In genomic region chr13:21033176-21033575, GRCm38 (mm10) we compare ENCODE assay signal across 14 mouse cellular contexts. TPM values are rescaled to one million over a fixed set of nuclear protein-coding genes. Genes with fewer than 3 reads are reported as not detected.
DNase-seq lines count a peak whose midpoint lies in the region; ATAC-seq and TF ChIP-seq lines count a peak whose summit lies in the region.
"Had no signal": no experiment of that assay in that cellular context is flagged by ENCODE, and none has a peak within 500 bp of the region (broad histone marks: within the 10 kb centered on the region; RNA-seq: fewer than 3 reads in every experiment).

No protein-coding gene starts in this region.

- no peak for DNase-seq in kidney, postnatal 0 days (ENCODE audit: low spot score)
- no peak for DNase-seq in kidney, adult 18-20 months
- peak; percentile 91 for DNase-seq in cerebellum, adult 9-11 months
- DNase-seq in layer of hippocampus, adult 8-10 months (ENCODE audit: low spot score in 2 of 2): peak; percentile 6 to 21
- peak; percentile 60 for DNase-seq in retina, embryonic 14.5 days (ENCODE audit: low spot score)
- no peak for DNase-seq in thymus, postnatal 25 days
- DNase-seq in kidney, postnatal 25 days: no peak
- DNase-seq: lung, postnatal 10 days; spleen, adult 18-20 months had no signal

- 69% methylated on average over 3 of the region's 3 CpGs for WGBS in kidney, postnatal 0 days

- H3K4me1 ChIP-seq in kidney, postnatal 0 days (replicated peaks; ENCODE audit: insufficient read depth, low read length): no peaks in the 10 kb centered on the region
- H3K4me1 ChIP-seq: embryonic facial prominence, embryonic 12.5 days had no signal

- no peaks in the 10 kb centered on the region for H3K27me3 ChIP-seq in kidney, postnatal 0 days (ENCODE audit: insufficient read depth, low read length)
- H3K27me3 ChIP-seq: embryonic facial prominence, embryonic 12.5 days had no signal

- ATAC-seq in kidney, postnatal 0 days (replicated peaks; ENCODE audit: low FRiP score, low read depth): no peak
- ATAC-seq in megakaryocyte-erythroid progenitor cell, adult 5-6 weeks (replicated peaks; ENCODE audit: low FRiP score, low TSS enrichment, poor library complexity, severe bottlenecking): no peak
- ATAC-seq: CD4-positive, CD25-positive, alpha-beta regulatory T cell, adult 4 months had no signal

- no peak overlapping the region for H3K9ac ChIP-seq in kidney, postnatal 0 days (ENCODE audit: low read depth, low read length)
- H3K9ac ChIP-seq: embryonic facial prominence, embryonic 12.5 days had no signal

- no peak overlapping the region for H3K27ac ChIP-seq in kidney, postnatal 0 days
- H3K27ac ChIP-seq: embryonic facial prominence, embryonic 12.5 days had no signal

- peak; percentile 14; the same call in 1 of the 2 replicates for TF ChIP-seq CTCF in kidney, postnatal 0 days (IDR thresholded peaks at IDR 0.05; ENCODE audit: low read depth)

- H3K36me3 ChIP-seq in kidney, postnatal 0 days (ENCODE audit: insufficient read depth, low read length): no peaks in the 10 kb centered on the region
- H3K36me3 ChIP-seq: embryonic facial prominence, embryonic 12.5 days had no signal

- H3K9me3 ChIP-seq in kidney, postnatal 0 days (replicated peaks; ENCODE audit: low read length): no peaks in the 10 kb centered on the region
- H3K9me3 ChIP-seq: embryonic facial prominence, embryonic 12.5 days had no signal

- no peak overlapping the region for H3K4me3 ChIP-seq in kidney, postnatal 0 days (replicated peaks; ENCODE audit: low read depth, low read length)
- H3K4me3 ChIP-seq: embryonic facial prominence, embryonic 12.5 days had no signal

- no peak overlapping the region for H3K4me2 ChIP-seq in kidney, postnatal 0 days (ENCODE audit: low read length)
- H3K4me2 ChIP-seq: embryonic facial prominence, embryonic 12.5 days had no signal

RNA-seq across cellular contexts. Expression of gene Olfr1370, which starts 41.6 kb away (rescaled TPM):
- polyA plus RNA-seq in kidney, postnatal 0 days (2015; fragmentation: Nextera tagmentation; extraction: Ambion mirVana): not detected in 2 replicates
- total RNA-seq in layer of hippocampus, adult 8-10 months (2022): not detected
- not detected in 2 replicates for total RNA-seq in megakaryocyte-erythroid progenitor cell, adult 5-6 weeks (2014; fragmentation: Nextera tagmentation)
- not detected in 2 replicates for total RNA-seq in megakaryocyte-erythroid progenitor cell, adult 5-6 weeks (2017)
- total RNA-seq: heart, adult 8-10 months had no signal
- polyA plus RNA-seq: CD4-positive, CD25-positive, alpha-beta regulatory T cell, adult 4 months; embryonic facial prominence, embryonic 12.5 days; large intestine, adult 2 months had no signal

Comparison
In these comparisons a context has a peak if more than half of its experiments do, and no peak if none do; other contexts are left out.
1. DNase-seq: peak in cerebellum, adult 9-11 months (single experiment), layer of hippocampus, adult 8-10 months (2 of 2) and retina, embryonic 14.5 days (single experiment); none in kidney, postnatal 0 days (single experiment), kidney, adult 18-20 months (single experiment), thymus, postnatal 25 days (single experiment) and kidney, postnatal 25 days (0 of 2).